8 mouse cellular contexts compared by ENCODE assay signal in the genomic region with DNA sequence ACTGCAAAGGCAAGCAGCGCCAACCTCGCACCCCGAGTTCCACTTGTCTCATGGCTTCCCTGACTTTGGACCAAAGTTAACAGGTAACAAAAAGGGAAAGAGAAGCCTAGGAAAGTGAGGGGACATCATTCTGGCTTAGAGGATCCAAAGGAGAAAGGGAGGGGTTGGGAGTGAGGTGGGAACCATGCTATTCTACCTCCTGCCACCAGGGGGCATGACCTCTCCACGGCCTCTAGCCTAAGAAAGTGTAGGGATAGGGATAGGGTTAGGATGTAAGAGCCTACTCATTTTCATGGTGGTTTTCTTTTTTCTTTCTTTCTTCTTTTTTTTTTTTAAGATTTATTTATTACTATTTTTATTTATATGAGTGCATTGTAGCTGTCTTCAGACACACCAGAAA. TPM values are rescaled to one million over a fixed set of nuclear protein-coding genes. Genes with fewer than 3 reads are reported as not detected.
DNase-seq lines count a peak whose midpoint lies in the region; TF ChIP-seq lines count a peak whose summit lies in the region.

No protein-coding gene starts in this region.

- peak; percentile 99 for TF ChIP-seq CTCF in gastrocnemius, adult 2 months (IDR thresholded peaks at IDR 0.05)
- TF ChIP-seq CTCF in thymus, adult 2 months (IDR thresholded peaks at IDR 0.05; ENCODE audit: borderline replicate concordance, control insufficient read depth, extremely low read depth, insufficient read depth, low read length, poor library complexity) = no peak
- peak; percentile 42; the same call in 1 of the 2 replicates for TF ChIP-seq CTCF in olfactory bulb, adult 2 months (IDR thresholded peaks at IDR 0.05; ENCODE audit: insufficient read depth, low read depth, low read length)

- H3K36me3 ChIP-seq in thymus, adult 2 months (ENCODE audit: control insufficient read depth, insufficient read depth, low read length) = peaks cover 28% of the 10 kb centered on the region

- intact Hi-C loops in gastrocnemius, adult 2 months (cut with DNase I) = loop anchor here (2.0 kb wide), 1 partner anchor 177 kb away; no protein-coding TSS in a partner anchor

- no peak overlapping the region for H3K4me3 ChIP-seq in gastrocnemius, adult 2 months
- no peak overlapping the region for H3K4me3 ChIP-seq in thymus, adult 2 months (ENCODE audit: control insufficient read depth, insufficient read depth, low read length)
- H3K4me3 ChIP-seq in olfactory bulb, adult 2 months (ENCODE audit: insufficient read depth, low read depth, low read length) = no peak overlapping the region

- TF ChIP-seq POLR2A in thymus, adult 2 months (IDR thresholded peaks at IDR 0.05; ENCODE audit: control insufficient read depth, extremely low read depth, insufficient read depth, low read length, poor library complexity) = no peak
- TF ChIP-seq POLR2A in olfactory bulb, adult 2 months (IDR thresholded peaks at IDR 0.05; ENCODE audit: insufficient read depth, low read depth, low read length) = no peak

- H3K27me3 ChIP-seq in thymus, adult 2 months (ENCODE audit: control insufficient read depth, insufficient read depth, low read length) = no peaks in the 10 kb centered on the region

- peak; percentile 79 for DNase-seq in gastrocnemius, adult 2 months
- DNase-seq in gastrocnemius, adult 8-10 months (ENCODE audit: low spot score in 2 of 2) = no peak
- DNase-seq in thymus, adult 2 months = peak; percentile 51
- no peak for DNase-seq in thymus, adult 18-20 months
- DNase-seq in cerebellum, postnatal 25 days = peak; percentile 69 to 81
- DNase-seq in kidney, postnatal 10 days = peak; percentile 75
- DNase-seq in urinary bladder, postnatal 4 days (ENCODE audit: low spot score in 2 of 2) = no peak

- WGBS in thymus, adult 2 months = 80% methylated on average over 4 of the region's 4 CpGs
- WGBS in olfactory bulb, adult 2 months = 73% methylated on average over 4 of the region's 4 CpGs

- H3K27ac ChIP-seq in gastrocnemius, adult 2 months = no peak overlapping the region
- no peak overlapping the region for H3K27ac ChIP-seq in thymus, adult 2 months (ENCODE audit: control insufficient read depth, insufficient read depth, low read length)
- no peak overlapping the region for H3K27ac ChIP-seq in olfactory bulb, adult 2 months (ENCODE audit: insufficient read depth, low read depth, low read length)

- H3K4me1 ChIP-seq in thymus, adult 2 months (replicated peaks; ENCODE audit: control insufficient read depth, insufficient read depth, low read length) = peaks cover 9% of the 10 kb centered on the region
- H3K4me1 ChIP-seq in olfactory bulb, adult 2 months (ENCODE audit: control insufficient read depth, insufficient read depth, low read length) = peaks cover 11% of the 10 kb centered on the region

RNA-seq across cellular contexts. Expression of a gene that starts 8.5 kb away (rescaled TPM):
- total RNA-seq in gastrocnemius, adult 2 months (2021) = 10 to 100 TPM; 31.4 to 38.7 TPM
- 10 to 100 TPM; 23.7 to 32.7 (median 28.2) TPM for total RNA-seq in gastrocnemius, adult 8-10 months (2022)
- polyA plus RNA-seq in thymus, adult 2 months (2012; rRNA removed) = 15.0 and 17.4 TPM in 2 replicates
- polyA plus RNA-seq in olfactory bulb, adult 2 months (2012; ENCODE audit: insufficient read depth, insufficient read length, low replicate concordance, missing spikeins) = not detected in 2 replicates

RNA-seq across cellular contexts. Expression of a gene that starts 30.0 kb away (rescaled TPM):
- 10 to 100 TPM; 85.7 to 97.4 TPM for total RNA-seq in gastrocnemius, adult 2 months (2021)
- total RNA-seq in gastrocnemius, adult 8-10 months (2022) = 10 to 100 TPM; 76.2 to 96.3 (median 82.3) TPM
- 170 and 192 TPM in 2 replicates for polyA plus RNA-seq in thymus, adult 2 months (2012; rRNA removed)
- polyA plus RNA-seq in olfactory bulb, adult 2 months (2012; ENCODE audit: insufficient read depth, insufficient read length, low replicate concordance, missing spikeins) = not detected in 2 replicates

RNA-seq across cellular contexts. Expression of a gene that starts 53.7 kb away (rescaled TPM):
- 1,000 to 10,000 TPM; 1,391 to 1,893 TPM for total RNA-seq in gastrocnemius, adult 2 months (2021)
- total RNA-seq in gastrocnemius, adult 8-10 months (2022) = 1,000 to 10,000 TPM; 1,735 to 2,070 (median 1,829) TPM
- 408 and 474 TPM in 2 replicates for polyA plus RNA-seq in thymus, adult 2 months (2012; rRNA removed)
- 430 TPM in 1 of 2 replicates, not detected in the other for polyA plus RNA-seq in olfactory bulb, adult 2 months (2012; ENCODE audit: insufficient read depth, insufficient read length, low replicate concordance, missing spikeins)

Comparison
In these comparisons a context has a peak if more than half of its experiments do, and no peak if none do; other contexts are left out.
1. DNase-seq: peak in gastrocnemius, adult 2 months (single experiment), thymus, adult 2 months (single experiment), cerebellum, postnatal 25 days (2 of 2) and kidney, postnatal 10 days (single experiment); none in gastrocnemius, adult 8-10 months (0 of 2), thymus, adult 18-20 months (0 of 2) and urinary bladder, postnatal 4 days (0 of 2).